Mouse (Mus musculus) kidney, adult 2 months (tissue): ENCODE data around the gene Sult1a1.

Experiments
- CTCF ChIP-seq: fragments of 200-500 bp; conservative IDR thresholded peaks from 2 replicates; pipeline ENCODE4 v1.5.1; 2011; ENCODE audit warnings: low read depth, mild to moderate bottlenecking, control low read depth, low read length, moderate library complexity, mixed read lengths; ENCODE audit not compliant: insufficient read depth, insufficient read length
- POLR2A ChIP-seq: fragments of 200-500 bp; IDR thresholded peaks from one replicate; pipeline ENCODE4 v1.6.1; 2011; ENCODE audit warnings: low read depth, low read length, control low read depth

- TF ChIP-seq POLR2A: no peak
- no peak for TF ChIP-seq CTCF
Observed at GRCm38 (mm10) chr7:126725077-126725476, 48.8 kb upstream of the Sult1a1 start.
